Mouse (Mus musculus): Measurements from ENCODE around the gene Fscn1. TPM values are rescaled to one million over a fixed set of nuclear protein-coding genes. Genes with fewer than 3 reads are reported as not detected.

The Fscn1 gene
- 517 and 659 TPM in 2 replicates for polyA plus RNA-seq (2015; fragmentation: Nextera tagmentation; extraction: Ambion mirVana)

DNA sequence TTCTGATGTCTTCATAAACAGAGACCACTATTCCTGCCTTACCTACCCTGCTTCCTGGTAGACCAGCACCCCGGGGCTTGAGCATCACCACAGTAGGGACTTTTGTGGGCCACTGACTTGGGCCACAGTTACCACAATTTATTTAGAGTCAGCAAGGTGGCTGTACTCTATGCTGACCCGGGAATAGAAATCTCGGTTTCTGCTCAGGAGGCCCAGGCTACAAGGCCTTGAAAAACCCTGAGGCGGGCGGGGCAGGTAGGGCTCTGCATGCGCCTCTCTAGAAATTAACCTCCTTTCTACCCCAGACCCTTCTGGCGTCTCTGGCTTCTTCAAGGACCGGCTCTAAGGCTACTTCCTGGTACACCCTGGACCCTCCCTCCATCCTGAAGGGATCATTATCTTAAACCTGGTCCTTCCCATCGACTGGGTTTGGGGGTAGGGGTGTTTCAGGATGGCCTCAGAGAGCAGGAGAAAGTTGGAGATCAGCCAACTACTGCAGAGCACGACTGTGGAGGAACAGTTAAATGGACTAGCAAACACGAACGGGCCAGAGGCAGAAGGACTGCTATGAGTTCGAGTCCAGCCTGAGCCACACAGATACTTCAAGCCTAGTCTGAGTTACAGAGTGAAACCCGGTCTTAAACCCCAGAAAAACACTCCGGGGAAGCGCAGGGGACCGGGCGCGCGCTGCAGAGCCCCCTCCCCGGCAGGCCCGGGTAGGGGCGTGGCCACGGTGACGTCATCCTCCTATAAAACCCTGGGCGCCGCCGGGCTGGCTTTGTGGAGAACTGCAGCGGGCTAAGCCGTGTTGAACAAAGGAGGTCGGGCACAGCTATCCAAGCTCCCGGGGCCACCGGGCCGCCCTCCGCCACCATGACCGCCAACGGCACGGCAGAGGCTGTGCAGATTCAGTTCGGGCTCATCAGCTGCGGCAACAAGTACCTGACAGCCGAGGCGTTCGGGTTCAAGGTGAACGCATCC, at the start of gene Fscn1:
TSS of gene Fscn1 (plus strand) at position 768 of the 981 bp plus-strand sequence.
- H3K36me3 ChIP-seq: no peaks in the 10 kb centered on the region
- H3K27ac ChIP-seq (replicated peaks): peak within 1 kb of the TSS; percentile 96
- H3K4me3 ChIP-seq: peak within 1 kb of the TSS; percentile 98
- H3K27me3 ChIP-seq: no peaks in the 10 kb centered on the region; the same call in 1 of the 2 replicates
- 8% methylated on average over 44 of the region's 44 CpGs for WGBS
- peak within 1 kb of the TSS; percentile 100 for H3K9ac ChIP-seq
- peaks cover 31% of the 10 kb centered on the region for H3K4me1 ChIP-seq (replicated peaks)
- H3K4me2 ChIP-seq: peak within 1 kb of the TSS; percentile 99
- ATAC-seq (ENCODE audit: low read depth): peak; percentile 75
- no peaks in the 10 kb centered on the region for H3K9me3 ChIP-seq

DNA sequence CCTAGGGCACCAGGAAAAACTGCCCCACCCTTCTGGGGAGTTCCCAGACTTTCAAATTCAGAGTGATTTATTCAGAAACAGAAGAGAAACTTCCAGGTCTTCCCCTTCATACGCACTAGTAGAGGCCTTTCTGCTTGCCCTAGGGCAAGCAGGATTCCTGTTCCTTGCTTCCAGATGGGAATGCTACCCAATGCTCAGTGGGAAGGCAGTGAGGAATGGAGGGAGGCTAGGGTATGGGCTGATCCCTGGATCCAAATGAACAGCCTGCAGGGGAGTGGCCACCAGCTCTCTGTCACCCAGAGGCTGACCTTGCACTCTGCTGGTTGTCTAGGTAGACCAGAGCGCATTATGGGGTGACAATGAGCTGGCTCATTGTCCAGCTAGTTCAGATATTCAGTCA, 48.5 kb upstream of the Fscn1 start:
- H3K9ac ChIP-seq: no peak overlapping the region
- H3K4me2 ChIP-seq: no peak overlapping the region
- H3K36me3 ChIP-seq: no peaks in the 10 kb centered on the region
- H3K4me3 ChIP-seq: no peak overlapping the region
- H3K27ac ChIP-seq (replicated peaks): no peak overlapping the region
- WGBS: 83% methylated on average over 2 of the region's 2 CpGs
- H3K4me1 ChIP-seq (replicated peaks): peaks cover 34% of the 10 kb centered on the region
- no peaks in the 10 kb centered on the region for H3K9me3 ChIP-seq
- no peaks in the 10 kb centered on the region for H3K27me3 ChIP-seq
- no peak for ATAC-seq (ENCODE audit: low read depth)

DNA sequence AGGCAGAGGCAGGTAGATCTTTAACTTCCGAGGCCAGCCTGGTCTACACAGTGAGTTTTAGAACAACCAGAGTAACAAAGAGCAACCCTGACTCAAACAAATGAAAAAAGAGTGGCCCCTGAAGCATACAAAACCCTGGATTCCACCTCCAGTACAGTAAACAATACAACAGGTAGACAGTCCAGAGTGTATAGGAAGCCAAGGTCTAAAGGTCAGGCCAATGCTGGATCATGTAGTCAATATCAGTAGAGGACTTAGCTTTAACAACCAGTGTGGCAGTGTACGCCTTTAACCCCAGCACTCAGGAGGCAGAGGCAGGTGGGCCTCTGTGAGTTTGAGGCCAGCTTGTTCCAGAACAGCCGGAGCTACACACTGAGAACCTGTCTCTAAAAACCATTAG, 47.8 kb upstream of the Fscn1 start:
- Histone ChIP-seq H3K9me3 (no peaks in the 10 kb centered on the region), H3K27ac (replicated peaks) (no peak overlapping the region), H3K4me3 (no peak overlapping the region), H3K4me1 (replicated peaks) (peaks cover 29% of the 10 kb centered on the region), H3K9ac (no peak overlapping the region), H3K27me3 (no peaks in the 10 kb centered on the region), H3K4me2 (no peak overlapping the region), H3K36me3 (no peaks in the 10 kb centered on the region)
- 89% methylated on average over 3 of the region's 3 CpGs for WGBS
- ATAC-seq (ENCODE audit: low read depth): no peak

DNA sequence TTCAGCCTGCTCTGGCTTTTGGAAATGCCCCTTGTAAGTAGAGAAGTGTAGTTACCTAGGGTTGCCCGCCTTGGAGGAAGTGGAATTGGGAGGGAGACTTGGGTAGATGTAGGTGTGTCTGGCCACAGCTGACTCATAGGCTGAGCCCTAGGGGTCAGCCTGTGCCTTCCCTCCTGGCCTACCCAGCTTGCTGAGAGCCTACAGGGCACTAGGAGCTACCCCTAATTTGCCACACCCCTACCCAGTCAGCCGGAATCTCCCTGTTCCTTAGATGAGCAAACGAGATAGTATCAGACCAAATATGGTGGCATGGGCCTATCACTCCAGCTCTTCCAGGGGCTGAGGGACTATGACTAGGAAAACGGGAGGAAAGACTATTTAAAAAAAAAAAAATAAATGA, 47.4 kb upstream of the Fscn1 start:
- WGBS: 84% methylated on average over 4 of the region's 4 CpGs
- H3K36me3 ChIP-seq: no peaks in the 10 kb centered on the region
- no peaks in the 10 kb centered on the region for H3K27me3 ChIP-seq

DNA sequence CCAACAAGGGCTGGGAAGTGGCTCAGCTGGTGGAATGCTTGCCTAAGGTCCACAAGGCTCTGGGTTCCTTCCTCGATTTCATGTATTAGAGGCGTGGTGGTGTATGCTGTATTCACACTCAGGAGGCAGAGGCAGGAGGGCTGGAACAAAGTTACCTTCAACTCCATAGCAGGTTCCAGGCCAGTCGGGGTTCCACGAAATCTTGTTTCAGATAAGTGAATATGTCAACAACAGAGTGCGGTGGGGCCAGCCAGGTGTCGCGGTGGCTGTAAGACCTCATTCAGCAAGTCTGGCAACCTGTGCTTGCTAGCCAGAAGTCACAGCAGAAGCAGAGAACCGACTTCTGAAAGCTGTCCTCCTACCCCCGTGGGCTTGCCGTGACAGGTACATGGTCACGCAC, 44.9 kb upstream of the Fscn1 start:
- H3K27ac ChIP-seq (replicated peaks): no peak overlapping the region
- H3K9ac ChIP-seq: no peak overlapping the region
- no peak overlapping the region for H3K4me3 ChIP-seq
- no peaks in the 10 kb centered on the region for H3K27me3 ChIP-seq
- no peaks in the 10 kb centered on the region for H3K4me1 ChIP-seq (replicated peaks)
- no peaks in the 10 kb centered on the region for H3K36me3 ChIP-seq
- ATAC-seq (ENCODE audit: low read depth): no peak
- no peaks in the 10 kb centered on the region for H3K9me3 ChIP-seq
- WGBS: 93% methylated on average over 11 of the region's 11 CpGs
- H3K4me2 ChIP-seq: no peak overlapping the region

More for the DNA sequence above, 47.4 kb upstream of the Fscn1 start:
- no peak overlapping the region for H3K4me3 ChIP-seq
- no peak overlapping the region for H3K4me2 ChIP-seq
- ATAC-seq (ENCODE audit: low read depth): no peak
- H3K27ac ChIP-seq (replicated peaks): no peak overlapping the region
- no peak overlapping the region for H3K9ac ChIP-seq
- H3K4me1 ChIP-seq (replicated peaks): peaks cover 25% of the 10 kb centered on the region
- H3K9me3 ChIP-seq: no peaks in the 10 kb centered on the region

DNA sequence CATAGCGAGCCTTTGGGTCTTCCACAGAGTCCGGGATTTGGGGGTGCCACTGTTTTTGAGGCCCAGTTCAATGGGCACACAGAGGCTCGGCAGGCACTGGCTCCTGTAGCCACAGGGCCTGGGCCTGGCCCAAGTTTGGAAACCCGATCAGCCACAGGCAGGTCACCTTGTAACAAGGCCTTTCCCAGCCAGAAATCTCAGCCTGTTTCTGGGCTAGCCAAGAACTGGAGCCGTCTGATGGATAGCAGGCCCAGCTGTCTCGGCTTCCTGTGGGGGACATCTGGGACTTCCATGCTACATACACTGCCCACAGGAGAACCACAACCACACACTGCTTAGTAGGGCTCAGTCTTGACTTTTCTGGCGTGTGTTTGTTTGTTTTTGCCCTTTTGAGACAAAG, 43.5 kb upstream of the Fscn1 start:
- ATAC-seq (ENCODE audit: low read depth): no peak
- H3K4me1 ChIP-seq (replicated peaks): no peaks in the 10 kb centered on the region
- no peaks in the 10 kb centered on the region for H3K36me3 ChIP-seq
- no peaks in the 10 kb centered on the region for H3K27me3 ChIP-seq
- no peak overlapping the region for H3K27ac ChIP-seq (replicated peaks)
- H3K9ac ChIP-seq: no peak overlapping the region
- no peak overlapping the region for H3K4me2 ChIP-seq
- no peaks in the 10 kb centered on the region for H3K9me3 ChIP-seq
- WGBS: 84% methylated on average over 7 of the region's 7 CpGs
- no peak overlapping the region for H3K4me3 ChIP-seq

DNA sequence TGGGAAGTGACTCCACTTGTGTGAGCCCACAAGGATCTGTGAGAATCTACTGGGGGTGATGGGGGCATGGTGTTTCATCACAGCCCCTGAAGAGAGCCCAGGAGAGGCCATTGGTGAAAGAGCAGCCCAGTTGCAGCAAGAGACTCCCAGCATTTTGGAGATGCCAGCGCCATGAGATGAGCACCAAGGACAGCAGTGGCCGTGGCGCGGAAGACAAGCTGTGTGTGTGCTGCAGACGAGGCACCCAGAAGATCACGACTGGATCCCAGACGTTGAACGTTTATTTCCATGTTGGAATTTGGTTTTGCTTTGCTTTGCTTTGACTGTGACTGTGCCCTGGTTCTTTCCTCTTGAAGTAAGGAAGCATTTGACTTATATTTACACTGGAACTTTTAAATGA, 42.7 kb upstream of the Fscn1 start:
- no peak overlapping the region for H3K4me2 ChIP-seq
- 91% methylated on average over 8 of the region's 8 CpGs for WGBS
- H3K36me3 ChIP-seq: no peaks in the 10 kb centered on the region
- ATAC-seq (ENCODE audit: low read depth): no peak
- no peaks in the 10 kb centered on the region for H3K4me1 ChIP-seq (replicated peaks)
- no peak overlapping the region for H3K4me3 ChIP-seq
- H3K27ac ChIP-seq (replicated peaks): no peak overlapping the region
- no peaks in the 10 kb centered on the region for H3K27me3 ChIP-seq
- H3K9ac ChIP-seq: no peak overlapping the region
- H3K9me3 ChIP-seq: no peaks in the 10 kb centered on the region

DNA sequence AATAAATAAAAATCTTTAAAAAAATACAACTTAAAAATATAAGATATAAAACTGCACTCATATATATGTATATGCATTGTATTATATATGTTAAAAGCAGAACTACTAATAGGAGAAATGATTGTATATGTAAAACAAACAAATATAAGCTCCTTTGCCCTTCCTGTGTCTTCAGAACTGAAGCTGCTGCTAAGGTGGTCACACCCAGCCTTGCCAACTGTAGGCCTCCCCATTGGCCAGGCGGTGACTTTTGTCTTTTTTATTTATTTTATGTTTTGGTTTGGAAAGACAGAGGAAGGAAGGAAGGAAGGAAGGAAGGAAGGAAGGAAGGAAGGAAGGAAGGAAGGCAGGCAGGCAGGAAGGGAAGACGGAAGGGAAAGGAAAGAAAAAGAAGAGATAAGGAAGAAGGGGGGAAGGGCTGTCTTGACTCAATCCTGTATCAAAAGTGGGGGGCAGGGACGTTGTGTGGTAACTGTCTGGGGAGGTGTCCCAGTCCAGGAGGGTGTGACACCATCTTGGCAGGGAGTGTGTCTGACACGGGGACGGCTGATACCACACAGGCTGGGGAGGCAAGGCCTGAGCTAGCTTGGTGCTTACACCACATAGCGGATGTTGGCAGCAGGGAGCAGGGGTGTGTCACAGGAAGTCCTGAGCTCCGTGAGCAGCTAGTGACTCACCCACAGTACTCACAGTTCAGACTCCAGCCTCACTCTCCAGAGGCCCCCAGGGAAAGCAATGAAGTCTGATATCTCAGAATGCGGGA, 39.7 kb upstream of the Fscn1 start:
- H3K9ac ChIP-seq: no peak overlapping the region
- H3K36me3 ChIP-seq: no peaks in the 10 kb centered on the region
- H3K4me1 ChIP-seq (replicated peaks): no peaks in the 10 kb centered on the region
- H3K9me3 ChIP-seq: no peaks in the 10 kb centered on the region
- no peak for ATAC-seq (ENCODE audit: low read depth)
- no peak overlapping the region for H3K4me2 ChIP-seq
- no peak overlapping the region for H3K4me3 ChIP-seq
- H3K27ac ChIP-seq (replicated peaks): no peak overlapping the region
- 64% methylated on average over 8 of the region's 8 CpGs for WGBS
- H3K27me3 ChIP-seq: no peaks in the 10 kb centered on the region

DNA sequence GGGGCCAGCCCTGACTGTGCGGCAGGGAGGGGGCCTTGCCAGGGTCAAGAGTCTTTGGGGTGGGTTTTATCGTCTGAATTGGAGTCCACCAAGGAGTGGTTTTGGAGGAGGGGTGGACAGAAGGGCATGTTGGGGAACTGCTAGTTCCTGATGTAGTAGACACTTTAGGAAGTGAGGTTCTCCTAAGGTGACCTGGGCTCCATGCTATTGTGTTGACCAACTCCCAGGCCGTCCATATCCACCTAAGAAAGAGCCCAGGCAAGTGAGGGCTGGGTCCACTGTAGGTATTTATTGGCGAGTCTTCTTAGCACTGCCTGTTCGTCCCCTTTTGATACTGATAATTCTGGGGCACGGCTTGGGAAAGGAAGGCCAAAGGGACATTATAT, 39.1 kb upstream of the Fscn1 start:
- WGBS: 80% methylated on average over 6 of the region's 6 CpGs
- no peaks in the 10 kb centered on the region for H3K27me3 ChIP-seq
- ATAC-seq (ENCODE audit: low read depth): no peak
- no peaks in the 10 kb centered on the region for H3K36me3 ChIP-seq
- H3K4me2 ChIP-seq: no peak overlapping the region
- no peak overlapping the region for H3K4me3 ChIP-seq
- H3K9me3 ChIP-seq: no peaks in the 10 kb centered on the region
- H3K4me1 ChIP-seq (replicated peaks): peaks cover 3% of the 10 kb centered on the region
- no peak overlapping the region for H3K27ac ChIP-seq (replicated peaks)
- no peak overlapping the region for H3K9ac ChIP-seq

DNA sequence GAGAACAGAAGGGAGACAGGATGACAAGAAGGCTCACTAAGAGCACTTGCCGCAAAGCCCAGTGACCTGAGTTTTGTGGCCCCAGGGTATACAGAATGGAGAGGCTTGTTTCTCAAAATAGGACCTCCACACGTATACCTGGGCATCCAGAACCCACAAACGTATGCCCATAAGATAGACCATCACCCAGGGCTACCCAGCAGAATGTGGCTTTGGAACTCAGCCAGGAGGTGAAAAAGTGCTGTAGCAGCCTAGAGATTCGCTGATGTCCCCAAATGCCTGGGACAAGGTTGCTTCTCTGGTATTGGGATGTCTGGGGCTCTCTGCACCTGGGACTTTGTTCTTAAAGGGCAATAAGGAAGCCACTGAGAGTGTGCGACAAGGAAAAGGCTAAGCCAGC, 37.9 kb upstream of the Fscn1 start:
- WGBS: 89% methylated on average over 5 of the region's 5 CpGs
- H3K4me3 ChIP-seq: no peak overlapping the region
- H3K4me2 ChIP-seq: no peak overlapping the region
- no peak overlapping the region for H3K9ac ChIP-seq
- no peaks in the 10 kb centered on the region for H3K9me3 ChIP-seq
- peaks cover 12% of the 10 kb centered on the region for H3K4me1 ChIP-seq (replicated peaks)
- no peaks in the 10 kb centered on the region for H3K36me3 ChIP-seq
- no peak for ATAC-seq (ENCODE audit: low read depth)
- H3K27ac ChIP-seq (replicated peaks): no peak overlapping the region
- H3K27me3 ChIP-seq: no peaks in the 10 kb centered on the region

DNA sequence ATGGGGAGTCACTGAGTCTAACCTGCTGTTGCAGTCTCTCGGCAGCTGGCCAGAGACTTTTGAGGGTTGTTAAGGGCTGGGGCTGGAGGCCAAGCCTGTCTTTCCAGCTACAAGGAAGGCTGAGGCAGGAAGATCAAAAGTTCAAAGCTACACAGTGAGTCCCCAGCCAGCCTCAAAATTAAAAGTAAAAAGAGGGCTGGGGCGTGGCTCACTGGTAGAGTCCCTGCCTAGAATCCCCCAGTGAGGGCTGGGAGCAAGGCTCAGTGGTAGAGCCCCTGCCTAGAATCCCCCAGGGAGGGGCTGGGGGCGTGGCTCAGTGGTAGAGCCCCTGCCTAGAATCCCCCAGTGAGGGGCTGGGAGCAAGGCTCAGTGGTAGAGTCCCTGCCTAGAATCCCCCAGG, 36.4 kb upstream of the Fscn1 start:
- no peak overlapping the region for H3K9ac ChIP-seq
- H3K36me3 ChIP-seq: no peaks in the 10 kb centered on the region
- H3K9me3 ChIP-seq: no peaks in the 10 kb centered on the region
- ATAC-seq (ENCODE audit: low read depth): no peak
- H3K27ac ChIP-seq (replicated peaks): no peak overlapping the region
- H3K4me1 ChIP-seq (replicated peaks): peaks cover 14% of the 10 kb centered on the region
- peaks cover 4% of the 10 kb centered on the region for H3K27me3 ChIP-seq
- H3K4me3 ChIP-seq: no peak overlapping the region
- 91% methylated on average over 3 of the region's 3 CpGs for WGBS
- H3K4me2 ChIP-seq: no peak overlapping the region

DNA sequence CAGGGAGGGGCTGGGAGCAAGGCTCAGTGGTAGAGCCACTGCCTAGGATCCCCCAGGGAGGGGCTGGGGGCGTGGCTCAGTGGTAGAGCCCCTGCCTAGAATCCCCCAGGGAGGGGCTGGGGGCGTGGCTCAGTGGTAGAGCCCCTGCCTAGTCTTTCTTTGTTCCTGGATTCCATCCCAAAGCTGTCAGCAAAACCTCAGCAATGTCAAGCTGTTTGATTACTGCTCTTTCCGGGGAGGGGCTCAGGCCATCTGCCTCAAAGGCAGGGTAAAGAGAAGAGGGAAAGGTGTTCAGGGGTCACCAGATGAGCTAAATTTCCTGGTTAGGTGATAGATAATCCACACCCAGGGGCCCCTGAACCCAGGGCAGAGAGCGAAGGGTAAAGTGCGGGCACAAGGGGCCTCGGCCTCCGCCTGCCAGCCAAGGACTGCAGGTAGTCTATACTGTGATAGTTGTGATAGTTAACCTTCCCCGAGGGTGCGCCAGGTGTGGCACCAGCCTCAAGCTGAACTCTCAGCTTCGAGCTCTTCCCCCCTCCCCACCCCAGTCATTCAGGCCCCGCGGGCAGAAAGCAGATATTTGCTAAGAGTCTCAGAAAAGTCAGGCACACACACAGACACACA, 35.7 kb upstream of the Fscn1 start:
- H3K4me3 ChIP-seq: no peak overlapping the region
- peaks cover 19% of the 10 kb centered on the region for H3K4me1 ChIP-seq (replicated peaks)
- H3K9me3 ChIP-seq: no peaks in the 10 kb centered on the region
- H3K4me2 ChIP-seq: no peak overlapping the region
- no peaks in the 10 kb centered on the region for H3K36me3 ChIP-seq
- no peak overlapping the region for H3K9ac ChIP-seq
- peaks cover 6% of the 10 kb centered on the region for H3K27me3 ChIP-seq
- WGBS: 77% methylated on average over 12 of the region's 12 CpGs
- no peak overlapping the region for H3K27ac ChIP-seq (replicated peaks)
- ATAC-seq (ENCODE audit: low read depth): no peak

Data from neural tube, embryonic 13.5 days (tissue).